Mouse (Mus musculus) liver, postnatal 0 days (tissue): ENCODE data around the gene Glp1r. TPM values are rescaled to one million over a fixed set of nuclear protein-coding genes. Genes with fewer than 3 reads are reported as not detected.

Experiments used
- ATAC-seq: fragments of 200-750 bp; cut with Nextera tagmentation; 2 replicates; pipeline ENCODE4 v1.8.0; 2017; ENCODE audit warnings: mild to moderate bottlenecking, moderate library complexity
- DNase-seq: peaks from one replicate; pipeline ENCODE4 v3.0.0-alpha.2; 2016
- H3K27ac ChIP-seq: fragments of 300-500 bp; sonication (generic); 2 replicates; pipeline ENCODE4 v1.5.1; 2014; ENCODE audit warnings: antibody characterized with exemption, moderate library complexity, mild to moderate bottlenecking, low read depth
- H3K27me3 ChIP-seq: fragments of 300-500 bp; sonication (generic); 2 replicates; pipeline ENCODE4 v1.6.1; 2014; ENCODE audit warnings: low read length, control low read depth, mixed read lengths; ENCODE audit not compliant: insufficient read depth
- H3K36me3 ChIP-seq: fragments of 300-500 bp; sonication (generic); replicated peaks from 2 replicates; pipeline ENCODE4 v1.6.1; 2014; ENCODE audit warnings: mild to moderate bottlenecking, control low read depth, low read length, moderate library complexity, mixed read lengths; ENCODE audit not compliant: insufficient read depth
- H3K4me1 ChIP-seq: fragments of 300-500 bp; sonication (generic); 2 replicates; pipeline ENCODE4 v1.6.1; 2014; ENCODE audit warnings: antibody characterized with exemption, mild to moderate bottlenecking, control low read depth; ENCODE audit not compliant: insufficient read depth
- H3K4me2 ChIP-seq: fragments of 300-500 bp; sonication (generic); 2 replicates; pipeline ENCODE4 v1.6.1; 2014; ENCODE audit warnings: low read depth, mild to moderate bottlenecking, low read length, moderate library complexity, mixed read lengths
- H3K4me3 ChIP-seq: fragments of 300-500 bp; sonication (generic); 2 replicates; pipeline ENCODE4 v1.5.1; 2014; ENCODE audit warnings: low read depth, low read length
- H3K9ac ChIP-seq: fragments of 300-500 bp; sonication (generic); replicated peaks from 2 replicates; pipeline ENCODE4 v1.6.1; 2014; ENCODE audit warnings: mild to moderate bottlenecking, moderate library complexity
- H3K9me3 ChIP-seq: fragments of 300-500 bp; sonication (generic); 2 replicates; pipeline ENCODE4 v1.6.1; 2016; ENCODE audit warnings: mild to moderate bottlenecking, control low read depth, low read length, mixed read lengths
- CTCF ChIP-seq: sonication (generic); IDR thresholded peaks from 2 replicates; pipeline ENCODE4 v1.5.1; 2016; ENCODE audit warnings: antibody characterized with exemption, low read depth
- EP300 ChIP-seq: IDR thresholded peaks from 2 replicates; pipeline ENCODE4 v1.6.1; 2016; ENCODE audit warnings: antibody characterized with exemption, low read depth, mild to moderate bottlenecking
- WGBS: fragments of 180-500 bp; shearing (Covaris S2); extraction: QIAGEN DNeasy Blood & Tissue Kit; methylation state at CpG from one replicate; pipeline ENCODE4 v1.1.7; 2014; ENCODE audit not compliant: insufficient replicate concordance; 5-methylcytosine and 5-hydroxymethylcytosine counted together
- polyA plus RNA-seq: library from polyadenylated mRNA; unstranded; fragments of >200 nt; fragmentation: Nextera tagmentation; extraction: Ambion mirVana; gene quantifications from 2 replicates; pipeline ENCODE4 v1.2.1, GENCODE M21; 2015

Glp1r gene
- polyA plus RNA-seq, 1 experiment from 2014 or later = not detected

DNA sequence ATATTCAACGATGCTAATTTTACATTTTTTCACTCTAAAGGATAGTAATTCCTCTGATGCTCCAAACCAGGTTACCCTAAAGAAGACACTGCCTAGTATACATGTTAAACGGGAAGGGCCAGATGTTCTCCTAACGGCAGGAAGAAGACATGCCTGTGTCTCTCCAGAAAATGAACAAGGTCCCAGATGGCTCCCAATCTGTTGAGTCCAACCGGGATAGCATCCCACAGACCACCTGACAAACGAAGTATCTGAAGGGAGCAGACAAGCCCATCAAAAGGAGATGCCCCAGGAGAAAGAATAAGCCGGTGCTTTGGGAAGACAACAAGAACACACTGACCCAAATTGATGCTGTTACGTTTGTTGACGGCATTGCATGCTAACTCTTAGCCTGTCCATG, 50.0 kb downstream of the Glp1r start:
- H3K9me3 ChIP-seq = no peaks in the 10 kb centered on the region
- 60% methylated on average over 8 of the region's 8 CpGs for WGBS
- H3K36me3 ChIP-seq = no peaks in the 10 kb centered on the region
- no peak overlapping the region for H3K4me2 ChIP-seq
- H3K27me3 ChIP-seq = no peaks in the 10 kb centered on the region
- TF ChIP-seq EP300 (no peak), CTCF (no peak)
- H3K4me1 ChIP-seq = no peaks in the 10 kb centered on the region
- H3K27ac ChIP-seq = no peak overlapping the region
- ATAC-seq = no peak
- no peak for DNase-seq
- H3K9ac ChIP-seq = no peak overlapping the region
- H3K4me3 ChIP-seq = no peak overlapping the region

DNA sequence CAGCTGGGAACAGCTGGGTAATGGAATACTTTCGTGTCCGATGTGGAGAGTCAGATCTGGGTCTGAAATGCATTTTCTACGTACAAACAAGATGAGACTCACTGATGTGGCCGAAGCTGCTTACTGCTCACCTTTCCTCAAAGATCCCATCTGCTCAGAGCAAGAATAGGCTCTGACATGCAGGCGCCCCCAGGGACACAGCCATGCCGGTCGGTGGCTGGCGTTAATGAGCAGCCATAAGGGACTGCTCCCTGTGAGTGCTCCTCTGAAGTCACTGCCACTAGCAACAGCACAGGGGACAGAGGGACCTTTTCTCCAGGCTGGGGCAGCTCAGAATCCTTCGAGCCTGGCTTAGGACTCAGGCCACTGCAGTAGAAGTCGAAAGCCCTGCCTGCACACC, 52.7 kb downstream of the Glp1r start, which contains the start of gene Umodl1:
Umodl1 (plus strand) TSS at position 301 of the 400 bp plus-strand sequence.
- no peak within 1 kb of the TSS for H3K27ac ChIP-seq
- 56% methylated on average over 10 of the region's 10 CpGs for WGBS
- no peaks in the 10 kb centered on the region for H3K27me3 ChIP-seq
- H3K4me2 ChIP-seq = no peak within 1 kb of the TSS
- H3K36me3 ChIP-seq = no peaks in the 10 kb centered on the region
- ATAC-seq (no peak), DNase-seq (no peak)
- no peaks in the 10 kb centered on the region for H3K4me1 ChIP-seq
- no peaks in the 10 kb centered on the region for H3K9me3 ChIP-seq
- no peak within 1 kb of the TSS for H3K9ac ChIP-seq
- TF ChIP-seq EP300 (no peak), CTCF (no peak)
- H3K4me3 ChIP-seq = no peak within 1 kb of the TSS

DNA sequence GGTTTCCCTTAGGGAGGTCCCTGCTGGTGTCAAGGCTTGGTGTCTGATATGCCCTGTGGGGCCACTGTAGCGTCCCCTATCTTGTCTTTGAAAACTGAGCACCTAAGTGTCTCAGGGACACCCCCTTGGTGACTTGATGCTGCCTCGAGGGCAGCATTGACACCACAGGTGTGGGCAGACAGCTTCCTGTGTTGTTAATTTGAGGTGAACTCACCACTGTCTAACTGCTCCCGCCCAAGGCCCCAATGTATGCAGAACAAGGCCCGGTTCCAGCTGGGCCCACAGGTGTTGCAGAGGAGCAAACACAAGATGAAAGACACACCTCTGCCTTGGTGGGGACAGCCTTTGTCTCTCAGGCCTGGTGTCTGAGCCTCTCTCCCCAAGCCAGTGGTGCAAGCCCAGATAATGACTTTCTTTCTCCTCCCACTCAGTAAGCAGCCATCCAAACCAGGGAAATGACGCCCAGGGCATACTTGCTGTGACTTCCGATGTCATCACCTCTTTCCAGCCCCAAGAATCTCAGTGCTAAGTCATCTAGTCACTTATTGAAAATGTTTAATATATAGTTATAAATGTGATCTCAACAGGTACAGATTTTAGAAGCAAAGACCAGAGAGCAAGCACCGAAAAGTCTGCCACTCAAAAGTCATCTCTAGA, 60.4 kb downstream of the Glp1r start:
- no peak for TF ChIP-seq CTCF
- no peak for ATAC-seq
- no peak overlapping the region for H3K27ac ChIP-seq
- no peak overlapping the region for H3K4me2 ChIP-seq
- no peaks in the 10 kb centered on the region for H3K9me3 ChIP-seq
- H3K36me3 ChIP-seq = no peaks in the 10 kb centered on the region
- H3K27me3 ChIP-seq = no peaks in the 10 kb centered on the region
- H3K4me3 ChIP-seq = no peak overlapping the region
- WGBS = 47% methylated on average over 7 of the region's 7 CpGs
- H3K4me1 ChIP-seq = no peaks in the 10 kb centered on the region
- H3K9ac ChIP-seq = no peak overlapping the region
- DNase-seq = no peak

DNA sequence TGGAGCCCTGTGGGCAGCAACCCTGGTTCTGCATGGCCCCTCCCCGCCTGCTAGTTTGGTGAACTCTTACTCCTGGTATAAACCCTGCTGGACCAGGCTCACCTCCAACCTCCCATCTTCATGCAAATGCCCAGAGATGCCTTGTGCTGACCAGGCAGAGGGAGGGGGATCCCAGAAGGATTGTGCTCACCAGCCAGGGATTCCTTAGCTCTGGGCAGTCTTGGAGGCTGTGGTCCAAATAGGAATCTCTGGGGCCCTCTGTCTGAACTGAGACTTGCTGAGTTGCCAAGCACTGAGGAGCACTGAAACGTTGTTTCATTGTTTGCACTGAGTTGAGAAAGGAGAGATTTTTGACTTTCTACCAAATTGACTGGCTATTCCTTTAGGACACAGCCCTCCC, 61.3 kb downstream of the Glp1r start:
- H3K36me3 ChIP-seq = no peaks in the 10 kb centered on the region
- no peak overlapping the region for H3K9ac ChIP-seq
- no peak for DNase-seq
- 36% methylated on average over 2 of the region's 2 CpGs for WGBS
- H3K27ac ChIP-seq = no peak overlapping the region
- no peaks in the 10 kb centered on the region for H3K4me1 ChIP-seq
- no peak for ATAC-seq
- no peak overlapping the region for H3K4me2 ChIP-seq
- no peak for TF ChIP-seq CTCF
- TF ChIP-seq EP300 = no peak
- H3K4me3 ChIP-seq = no peak overlapping the region
- H3K9me3 ChIP-seq = no peaks in the 10 kb centered on the region
- H3K27me3 ChIP-seq = no peaks in the 10 kb centered on the region

DNA sequence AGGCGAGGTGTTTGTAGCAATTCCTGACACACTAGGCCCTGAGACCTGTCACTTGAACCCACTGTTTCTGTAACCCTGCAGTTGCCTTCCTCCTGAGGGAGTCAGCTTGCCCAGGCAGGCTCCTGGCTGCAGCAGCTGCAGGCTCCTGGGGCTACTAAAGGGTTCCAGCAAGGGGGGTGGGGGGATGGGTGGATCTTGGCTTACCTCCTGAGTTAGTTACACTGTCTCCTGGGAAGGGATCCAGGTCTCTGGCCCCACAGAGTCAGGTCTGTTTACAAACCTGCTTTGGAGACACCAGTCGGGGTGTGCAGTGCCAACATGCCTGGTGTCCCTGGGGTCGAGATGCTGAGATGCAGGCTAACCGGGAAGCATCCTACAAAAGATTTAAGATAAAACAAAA, 68.4 kb downstream of the Glp1r start:
- no peaks in the 10 kb centered on the region for H3K36me3 ChIP-seq
- no peak for ATAC-seq
- no peak overlapping the region for H3K4me2 ChIP-seq
- H3K27me3 ChIP-seq = no peaks in the 10 kb centered on the region
- H3K4me3 ChIP-seq = no peak overlapping the region
- H3K9ac ChIP-seq = no peak overlapping the region
- no peak for DNase-seq
- no peak for TF ChIP-seq EP300
- TF ChIP-seq CTCF = no peak
- H3K9me3 ChIP-seq = no peaks in the 10 kb centered on the region
- H3K27ac ChIP-seq = no peak overlapping the region
- no peaks in the 10 kb centered on the region for H3K4me1 ChIP-seq
- 61% methylated on average over 4 of the region's 4 CpGs for WGBS

DNA sequence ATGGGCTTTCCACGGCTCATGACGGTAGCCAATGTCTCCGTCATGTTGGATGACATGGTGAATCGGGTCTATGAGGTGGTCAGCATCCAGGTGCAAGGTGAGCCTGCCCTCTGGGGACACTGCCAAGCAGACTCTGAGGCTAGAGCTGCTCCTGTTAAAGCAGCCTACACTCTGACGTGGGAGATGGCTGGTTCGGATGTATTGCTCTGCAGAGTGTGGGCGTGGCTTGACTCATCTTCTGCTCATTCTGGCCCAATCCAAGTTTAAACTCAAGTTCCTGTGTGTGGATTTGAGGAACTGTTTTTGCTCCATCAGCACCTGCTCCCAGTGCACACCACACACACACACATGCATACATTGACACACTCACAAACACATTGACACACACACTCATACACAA, 70.3 kb downstream of the Glp1r start:
- Histone ChIP-seq H3K9ac (no peak overlapping the region), H3K9me3 (no peaks in the 10 kb centered on the region), H3K27me3 (no peaks in the 10 kb centered on the region), H3K4me3 (no peak overlapping the region), H3K36me3 (no peaks in the 10 kb centered on the region), H3K4me2 (no peak overlapping the region), H3K4me1 (no peaks in the 10 kb centered on the region), H3K27ac (no peak overlapping the region)
- DNase-seq (no peak), ATAC-seq (no peak)
- 75% methylated on average over 7 of the region's 7 CpGs for WGBS
- no peak for TF ChIP-seq CTCF

DNA sequence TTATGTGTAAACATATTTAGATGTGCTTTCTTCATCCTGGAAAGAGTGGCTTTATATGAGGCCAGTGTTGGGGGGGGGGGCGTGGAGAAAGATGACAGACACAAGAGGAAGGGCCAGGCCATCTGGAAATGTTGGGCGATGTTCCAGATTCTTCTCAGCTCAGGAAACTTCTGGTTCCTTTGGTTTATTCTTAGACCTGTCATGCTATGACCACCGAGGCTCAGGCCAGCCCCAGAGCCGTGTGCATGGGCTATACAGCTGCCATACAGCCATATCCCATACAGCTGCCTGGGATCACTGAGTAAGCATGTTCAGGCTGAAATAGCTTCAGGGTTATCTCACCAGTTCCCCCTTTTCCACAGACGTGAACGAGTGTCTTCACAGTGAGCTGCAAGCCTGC, 71.7 kb downstream of the Glp1r start:
- WGBS = 33% methylated on average over 6 of the region's 6 CpGs
- no peaks in the 10 kb centered on the region for H3K9me3 ChIP-seq
- no peaks in the 10 kb centered on the region for H3K4me1 ChIP-seq
- no peaks in the 10 kb centered on the region for H3K36me3 ChIP-seq
- no peaks in the 10 kb centered on the region for H3K27me3 ChIP-seq
- no peak overlapping the region for H3K27ac ChIP-seq
- DNase-seq (no peak), ATAC-seq (no peak)
- TF ChIP-seq EP300 (no peak), CTCF (no peak)
- no peak overlapping the region for H3K9ac ChIP-seq
- H3K4me2 ChIP-seq = no peak overlapping the region
- no peak overlapping the region for H3K4me3 ChIP-seq
